Comparison of ENCODE assay signal across 9 mouse cellular contexts in the genomic region with DNA sequence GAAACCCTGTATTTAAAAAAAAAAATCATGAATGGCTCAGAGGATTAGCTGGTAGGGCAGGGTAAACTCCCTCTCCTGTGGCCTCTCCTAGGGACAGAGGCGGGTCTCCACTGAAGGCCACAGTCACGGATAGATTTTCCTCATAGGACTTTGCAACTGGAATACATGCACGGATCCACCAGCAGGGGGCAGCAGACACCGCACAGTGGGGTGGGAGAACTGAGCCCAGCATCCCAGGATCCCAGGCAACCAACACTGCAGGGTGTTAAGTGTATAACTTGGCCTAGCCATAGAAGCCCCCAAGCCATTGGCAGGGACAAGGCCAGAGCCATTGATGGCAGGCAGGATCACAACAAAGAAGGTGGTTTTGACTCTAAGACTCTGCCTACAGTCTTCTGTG. TPM values are rescaled to one million over a fixed set of nuclear protein-coding genes. Genes with fewer than 3 reads are reported as not detected.
DNase-seq lines count a peak whose midpoint lies in the region; TF ChIP-seq lines count a peak whose summit lies in the region.
"Had no signal": no experiment of that assay in that cellular context is flagged by ENCODE, and none has a peak within 500 bp of the region (broad histone marks: within the 10 kb centered on the region; RNA-seq: fewer than 3 reads in every experiment).

No protein-coding gene starts in this region.

- no peaks in the 10 kb centered on the region for H3K4me1 ChIP-seq in kidney, adult 2 months (ENCODE audit: control insufficient read depth, insufficient read depth, low read length)
- no peaks in the 10 kb centered on the region for H3K4me1 ChIP-seq in lung, adult 2 months (ENCODE audit: control insufficient read depth, insufficient read depth, low read length)
- no peaks in the 10 kb centered on the region for H3K4me1 ChIP-seq in olfactory bulb, adult 2 months (ENCODE audit: control insufficient read depth, insufficient read depth, low read length)
- H3K4me1 ChIP-seq: embryonic facial prominence, embryonic 13.5 days had no signal

- peak; percentile 43 for DNase-seq in 3134 (ENCODE audit: extremely low read depth, insufficient read length, low spot score)
- DNase-seq in T-cell, adult 2 months (ENCODE audit: low spot score): peak; percentile 22
- peak; percentile 90 to 91 for DNase-seq in cerebellum, postnatal 4 days (ENCODE audit: low spot score in 2 of 2)
- DNase-seq in gastrocnemius, postnatal 14 days: peak; percentile 85
- peak; percentile 76 for DNase-seq in kidney, adult 2 months
- peak; percentile 82 for DNase-seq in lung, adult 2 months
- DNase-seq in thymus, postnatal 0 days (ENCODE audit: low spot score): peak; percentile 33

- no peak overlapping the region for H3K4me3 ChIP-seq in kidney, adult 2 months (ENCODE audit: insufficient read depth, low read depth, low read length)
- no peak overlapping the region for H3K4me3 ChIP-seq in lung, adult 2 months (replicated peaks; ENCODE audit: extremely low read depth, low read depth, low read length)
- H3K4me3 ChIP-seq in olfactory bulb, adult 2 months (ENCODE audit: insufficient read depth, low read depth, low read length): no peak overlapping the region
- H3K4me3 ChIP-seq: embryonic facial prominence, embryonic 13.5 days had no signal

- no peak for TF ChIP-seq POLR2A in kidney, adult 2 months (IDR thresholded peaks at IDR 0.05; ENCODE audit: low read depth, low read length)
- TF ChIP-seq POLR2A in lung, adult 2 months (IDR thresholded peaks at IDR 0.05; ENCODE audit: borderline replicate concordance, extremely low read depth, low read depth, low read length): no peak
- TF ChIP-seq POLR2A in olfactory bulb, adult 2 months (IDR thresholded peaks at IDR 0.05; ENCODE audit: insufficient read depth, low read depth, low read length): no peak

- TF ChIP-seq CTCF in kidney, adult 2 months (conservative IDR thresholded peaks at IDR 0.05; ENCODE audit: insufficient read depth, insufficient read length, low read depth, low read length): peak; percentile 96
- peak; percentile 94 for TF ChIP-seq CTCF in lung, adult 2 months (IDR thresholded peaks at IDR 0.05; ENCODE audit: insufficient read depth, low read length)
- TF ChIP-seq CTCF in olfactory bulb, adult 2 months (IDR thresholded peaks at IDR 0.05; ENCODE audit: insufficient read depth, low read depth, low read length): peak; percentile 90

- intact Hi-C loops in gastrocnemius, postnatal 14 days (cut with DNase I; ENCODE audit: low total_unique reads): loop anchor here (5.0 to 10.0 kb wide), 2 partner anchors 183 to 215 kb away; a partner anchor contains a TSS

- H3K27me3 ChIP-seq in kidney, adult 2 months (replicated peaks; ENCODE audit: control insufficient read depth, insufficient read depth, low read length): no peaks in the 10 kb centered on the region
- H3K27me3 ChIP-seq: embryonic facial prominence, embryonic 13.5 days had no signal

- no peak overlapping the region for H3K27ac ChIP-seq in kidney, adult 2 months (ENCODE audit: insufficient read depth, low read depth, low read length)
- H3K27ac ChIP-seq in olfactory bulb, adult 2 months (ENCODE audit: insufficient read depth, low read depth, low read length): no peak overlapping the region
- H3K27ac ChIP-seq: embryonic facial prominence, embryonic 13.5 days had no signal

- WGBS in kidney, adult 2 months: 26% methylated on average over 4 of the region's 4 CpGs
- 18% methylated on average over 4 of the region's 4 CpGs for WGBS in lung, adult 2 months
- WGBS in olfactory bulb, adult 2 months: 13% methylated on average over 4 of the region's 4 CpGs

- H3K36me3 ChIP-seq in kidney, adult 2 months (ENCODE audit: control insufficient read depth, insufficient read depth, low read length): no peaks in the 10 kb centered on the region

RNA-seq across cellular contexts. Expression of a gene that starts 23.4 kb away (rescaled TPM):
- 1 to 10 TPM; 5.5 to 6.2 TPM for total RNA-seq in gastrocnemius, postnatal 14 days (2021)
- polyA plus RNA-seq in kidney, adult 2 months (2012; rRNA removed): 19.1 and 23.4 TPM in 2 replicates
- polyA plus RNA-seq in lung, adult 2 months (2012; rRNA removed): 20.4 and 25.3 TPM in 2 replicates
- not detected in 2 replicates for polyA plus RNA-seq in olfactory bulb, adult 2 months (2012; ENCODE audit: insufficient read depth, insufficient read length, low replicate concordance, missing spikeins)
- polyA plus RNA-seq in thymus, postnatal 0 days (2015; fragmentation: Nextera tagmentation; extraction: Ambion mirVana): 14.0 and 15.2 TPM in 2 replicates

RNA-seq across cellular contexts. Expression of a gene that starts 34.7 kb away (rescaled TPM):
- total RNA-seq in gastrocnemius, postnatal 14 days (2021): 10 to 100 TPM; 17.6 to 21.2 TPM
- polyA plus RNA-seq in kidney, adult 2 months (2012; rRNA removed): 19.7 and 20.8 TPM in 2 replicates
- 58.8 and 106 TPM in 2 replicates for polyA plus RNA-seq in lung, adult 2 months (2012; rRNA removed)
- not detected in 2 replicates for polyA plus RNA-seq in olfactory bulb, adult 2 months (2012; ENCODE audit: insufficient read depth, insufficient read length, low replicate concordance, missing spikeins)
- polyA plus RNA-seq in thymus, postnatal 0 days (2015; fragmentation: Nextera tagmentation; extraction: Ambion mirVana): 13.1 and 13.9 TPM in 2 replicates

Comparison
In these comparisons a context has a peak if more than half of its experiments do, and no peak if none do; other contexts are left out.
1. DNase-seq: peak in every context shown above with its lines; median percentile 90 in cerebellum, postnatal 4 days; 85 in gastrocnemius, postnatal 14 days; 82 in lung, adult 2 months; 76 in kidney, adult 2 months; 43 in 3134; 33 in thymus, postnatal 0 days; 22 in T-cell, adult 2 months.
2. RNA of a gene that starts 23.4 kb away (polyA plus RNA-seq): 20.4 to 25.3 TPM in lung, adult 2 months, 19.1 to 23.4 TPM in kidney, adult 2 months and 14.0 to 15.2 TPM in thymus, postnatal 0 days; not detected in olfactory bulb, adult 2 months; every median in the first group is over 10 times any median in the second.
3. Peak in every context shown above with its lines, with median percentiles within 50 percentile points of each other: CTCF ChIP-seq.